Mouse (Mus musculus): ENCODE measurements around the gene Tmem82. TPM values are rescaled to one million over a fixed set of nuclear protein-coding genes. Genes with fewer than 3 reads are reported as not detected.

The Tmem82 gene
- polyA plus RNA-seq, 1 experiment from 2014 or later, result 3.3 TPM

DNA sequence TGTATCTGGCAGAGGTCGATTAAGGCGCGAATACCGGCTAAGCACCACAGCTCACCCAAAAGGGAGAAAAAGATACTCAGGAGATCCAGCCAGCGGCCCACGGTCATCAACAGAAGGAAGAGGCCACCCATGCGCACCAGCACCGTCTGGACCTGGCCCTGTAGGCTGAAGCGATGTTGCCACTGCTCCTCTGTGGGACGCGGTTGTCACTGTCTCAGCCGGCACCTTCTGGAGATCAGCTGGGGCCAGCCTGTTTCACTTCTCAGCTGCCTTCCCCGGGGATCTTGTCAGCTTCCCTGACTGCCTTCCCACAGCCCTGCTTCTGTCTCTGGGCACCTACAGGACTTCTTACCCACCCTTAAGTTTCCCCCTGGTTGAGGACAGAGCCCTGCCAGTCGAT lies 3.5 kb downstream of the Tmem82 start:
- Histone ChIP-seq H3K4me3 (ENCODE audit: low read depth, low read length) (no peak overlapping the region), H3K9me3 (ENCODE audit: control insufficient read depth, low read length) (no peaks in the 10 kb centered on the region), H3K27me3 (replicated peaks; ENCODE audit: control insufficient read depth, insufficient read depth, low read length) (no peaks in the 10 kb centered on the region), H3K27ac (ENCODE audit: low read depth, low read length) (no peak overlapping the region), H3K4me2 (no peak overlapping the region), H3K36me3 (ENCODE audit: control insufficient read depth, insufficient read depth, low read length) (no peaks in the 10 kb centered on the region), H3K9ac (ENCODE audit: low read depth, low read length) (no peak overlapping the region), H3K4me1 (replicated peaks; ENCODE audit: control insufficient read depth, insufficient read depth, low read length) (peaks cover 11% of the 10 kb centered on the region; the same call in 1 of the 2 replicates)
- DNase-seq (ENCODE audit: low spot score), result no peak
- ATAC-seq (replicated peaks; ENCODE audit: low FRiP score), result no peak
- WGBS, result 82% methylated on average over 14 of the region's 14 CpGs

DNA sequence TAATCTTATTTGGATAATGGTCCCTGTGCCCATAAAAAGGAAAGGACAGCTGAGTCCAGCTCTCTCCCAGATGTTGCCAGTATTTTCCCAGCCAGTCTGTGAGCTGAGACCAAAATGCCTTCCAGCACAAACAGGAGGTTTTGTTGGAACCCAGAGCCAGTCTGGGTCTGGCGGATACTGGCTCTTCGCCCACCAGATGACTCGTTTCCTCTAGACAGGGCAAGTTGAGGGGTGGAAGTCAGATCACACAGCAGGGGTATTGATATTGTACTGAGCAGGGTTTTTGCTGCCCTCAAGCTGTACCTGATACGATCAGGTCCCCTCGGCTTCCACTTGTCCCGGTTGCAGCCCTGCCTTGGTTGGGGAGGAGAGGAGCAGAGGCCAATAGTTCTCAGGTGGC lies 8.9 kb downstream of the Tmem82 start:
- no peaks in the 10 kb centered on the region for H3K4me1 ChIP-seq (replicated peaks; ENCODE audit: control insufficient read depth, insufficient read depth, low read length)
- no peak overlapping the region for H3K4me3 ChIP-seq (ENCODE audit: low read depth, low read length)
- no peak overlapping the region for H3K27ac ChIP-seq (ENCODE audit: low read depth, low read length)
- ATAC-seq (replicated peaks; ENCODE audit: low FRiP score), result no peak
- DNase-seq (ENCODE audit: low spot score), result no peak
- no peaks in the 10 kb centered on the region for H3K9me3 ChIP-seq (ENCODE audit: control insufficient read depth, low read length)
- H3K4me2 ChIP-seq, result no peak overlapping the region
- no peak overlapping the region for H3K9ac ChIP-seq (ENCODE audit: low read depth, low read length)
- H3K27me3 ChIP-seq (replicated peaks; ENCODE audit: control insufficient read depth, insufficient read depth, low read length), result no peaks in the 10 kb centered on the region
- WGBS, result 76% methylated on average over 6 of the region's 6 CpGs
- H3K36me3 ChIP-seq (ENCODE audit: control insufficient read depth, insufficient read depth, low read length), result no peaks in the 10 kb centered on the region

DNA sequence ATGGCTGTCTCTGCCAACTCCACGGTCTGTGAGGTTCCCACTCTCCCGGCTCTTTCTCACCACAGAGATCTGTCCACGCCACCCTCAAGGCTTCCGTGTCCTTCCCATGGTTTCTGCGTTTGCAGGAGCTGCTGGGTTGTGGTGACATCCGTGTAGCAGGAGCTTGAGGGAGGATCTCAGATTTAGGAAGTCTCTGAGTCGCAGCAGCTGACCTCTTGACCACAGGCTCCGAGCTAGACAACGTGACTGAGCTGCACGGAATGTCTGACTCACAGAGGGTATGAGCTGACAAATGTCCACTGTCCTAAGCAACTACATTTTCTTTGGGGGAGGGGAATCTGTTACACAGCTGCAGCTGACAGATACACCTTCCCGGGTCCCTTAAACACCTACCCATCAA lies 12.6 kb downstream of the Tmem82 start, which contains the start of gene Fblim1:
Gene Fblim1 (minus strand): TSS at position 236 of the 400 bp plus-strand sequence.
- Histone ChIP-seq H3K4me2 (no peak within 1 kb of the TSS), H3K4me3 (ENCODE audit: low read depth, low read length) (no peak within 1 kb of the TSS), H3K9me3 (ENCODE audit: control insufficient read depth, low read length) (no peaks in the 10 kb centered on the region), H3K27me3 (replicated peaks; ENCODE audit: control insufficient read depth, insufficient read depth, low read length) (no peaks in the 10 kb centered on the region; the same call in 1 of the 2 replicates), H3K36me3 (ENCODE audit: control insufficient read depth, insufficient read depth, low read length) (no peaks in the 10 kb centered on the region), H3K4me1 (replicated peaks; ENCODE audit: control insufficient read depth, insufficient read depth, low read length) (0 out of 2 replicates have a peak, but pooled peaks cover 4% of the 10 kb centered on the region), H3K9ac (ENCODE audit: low read depth, low read length) (no peak within 1 kb of the TSS), H3K27ac (ENCODE audit: low read depth, low read length) (no peak within 1 kb of the TSS)
- WGBS, result 62% methylated on average over 11 of the region's 11 CpGs
- ATAC-seq (replicated peaks; ENCODE audit: low FRiP score) (no peak), DNase-seq (ENCODE audit: low spot score) (no peak)

DNA sequence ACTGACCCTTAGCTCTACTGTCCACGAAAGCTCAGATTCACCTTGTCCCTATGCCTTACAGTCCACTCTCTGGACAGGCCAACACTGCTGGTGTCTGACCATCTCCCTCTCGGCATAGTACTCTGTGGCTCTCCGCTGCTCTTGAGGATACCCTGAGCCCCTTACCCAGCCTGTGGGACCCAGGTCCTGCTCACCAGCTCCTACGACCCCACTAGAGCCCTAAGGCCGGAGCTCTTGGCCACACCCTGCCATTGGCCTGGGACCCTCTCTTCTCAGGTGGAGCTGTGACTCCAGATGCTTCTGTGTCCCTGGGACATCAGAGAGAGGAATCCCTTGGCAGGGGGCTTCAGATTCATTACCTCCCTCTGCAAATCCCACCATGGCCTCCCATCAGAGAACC lies 13.0 kb downstream of the Tmem82 start:
- Histone ChIP-seq H3K36me3 (ENCODE audit: control insufficient read depth, insufficient read depth, low read length) (no peaks in the 10 kb centered on the region), H3K9me3 (ENCODE audit: control insufficient read depth, low read length) (no peaks in the 10 kb centered on the region), H3K4me1 (replicated peaks; ENCODE audit: control insufficient read depth, insufficient read depth, low read length) (0 out of 2 replicates have a peak, but pooled peaks cover 4% of the 10 kb centered on the region), H3K27ac (ENCODE audit: low read depth, low read length) (no peak overlapping the region), H3K27me3 (replicated peaks; ENCODE audit: control insufficient read depth, insufficient read depth, low read length) (peaks cover 4% of the 10 kb centered on the region), H3K9ac (ENCODE audit: low read depth, low read length) (no peak overlapping the region), H3K4me3 (ENCODE audit: low read depth, low read length) (no peak overlapping the region), H3K4me2 (no peak overlapping the region)
- ATAC-seq (replicated peaks; ENCODE audit: low FRiP score) (no peak), DNase-seq (ENCODE audit: low spot score) (no peak)
- WGBS, result 85% methylated on average over 5 of the region's 5 CpGs

DNA sequence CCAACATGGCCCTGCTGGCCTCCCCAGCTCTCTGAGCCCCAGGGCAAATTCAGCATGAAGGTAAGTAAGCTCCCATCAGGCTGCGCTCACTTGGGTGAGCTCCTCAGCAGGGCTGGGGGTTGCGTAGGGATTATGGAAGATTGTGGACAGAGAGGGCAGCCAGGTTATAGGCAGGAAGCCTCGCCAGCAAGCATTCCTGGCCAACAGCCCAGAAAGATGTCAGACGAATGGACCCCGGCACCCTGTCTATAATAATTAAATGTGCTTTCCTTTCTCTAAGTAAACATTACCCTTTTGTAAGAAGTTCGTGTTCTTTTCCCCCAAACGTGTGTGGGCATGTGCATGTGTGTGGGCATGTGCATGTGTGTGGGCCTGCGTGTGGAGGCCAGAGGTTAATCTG lies 13.9 kb downstream of the Tmem82 start:
- 73% methylated on average over 8 of the region's 8 CpGs for WGBS
- DNase-seq (ENCODE audit: low spot score) (no peak), ATAC-seq (replicated peaks; ENCODE audit: low FRiP score) (no peak)
- H3K4me3 ChIP-seq (ENCODE audit: low read depth, low read length), result no peak overlapping the region
- no peaks in the 10 kb centered on the region for H3K36me3 ChIP-seq (ENCODE audit: control insufficient read depth, insufficient read depth, low read length)
- H3K9me3 ChIP-seq (ENCODE audit: control insufficient read depth, low read length), result no peaks in the 10 kb centered on the region
- H3K27ac ChIP-seq (ENCODE audit: low read depth, low read length), result no peak overlapping the region
- no peak overlapping the region for H3K4me2 ChIP-seq
- no peak overlapping the region for H3K9ac ChIP-seq (ENCODE audit: low read depth, low read length)
- H3K4me1 ChIP-seq (replicated peaks; ENCODE audit: control insufficient read depth, insufficient read depth, low read length), result peaks cover 4% of the 10 kb centered on the region; the same call in 1 of the 2 replicates
- H3K27me3 ChIP-seq (replicated peaks; ENCODE audit: control insufficient read depth, insufficient read depth, low read length), result peaks cover 14% of the 10 kb centered on the region

DNA sequence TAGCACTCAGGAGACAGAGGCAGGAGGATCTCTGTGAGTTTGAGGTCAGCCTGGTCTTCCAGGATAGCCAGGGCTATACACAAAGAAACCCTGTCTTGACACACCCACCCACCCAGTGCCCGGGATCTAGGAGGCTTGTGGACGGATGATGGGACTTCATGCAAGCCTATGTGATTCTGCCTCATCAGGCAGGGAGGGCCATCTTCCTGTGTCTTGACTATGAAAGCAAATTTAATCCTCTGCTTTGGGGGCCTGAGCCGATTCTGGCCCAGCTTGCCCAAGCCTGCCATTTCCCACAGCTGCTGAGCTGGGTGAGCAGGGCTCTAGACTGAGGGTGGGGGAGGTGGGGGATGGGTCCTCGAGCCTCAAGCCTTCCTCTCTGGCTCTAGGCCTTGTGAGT lies 14.5 kb downstream of the Tmem82 start:
- H3K27ac ChIP-seq (ENCODE audit: low read depth, low read length), result no peak overlapping the region
- peaks cover 19% of the 10 kb centered on the region for H3K27me3 ChIP-seq (replicated peaks; ENCODE audit: control insufficient read depth, insufficient read depth, low read length)

DNA sequence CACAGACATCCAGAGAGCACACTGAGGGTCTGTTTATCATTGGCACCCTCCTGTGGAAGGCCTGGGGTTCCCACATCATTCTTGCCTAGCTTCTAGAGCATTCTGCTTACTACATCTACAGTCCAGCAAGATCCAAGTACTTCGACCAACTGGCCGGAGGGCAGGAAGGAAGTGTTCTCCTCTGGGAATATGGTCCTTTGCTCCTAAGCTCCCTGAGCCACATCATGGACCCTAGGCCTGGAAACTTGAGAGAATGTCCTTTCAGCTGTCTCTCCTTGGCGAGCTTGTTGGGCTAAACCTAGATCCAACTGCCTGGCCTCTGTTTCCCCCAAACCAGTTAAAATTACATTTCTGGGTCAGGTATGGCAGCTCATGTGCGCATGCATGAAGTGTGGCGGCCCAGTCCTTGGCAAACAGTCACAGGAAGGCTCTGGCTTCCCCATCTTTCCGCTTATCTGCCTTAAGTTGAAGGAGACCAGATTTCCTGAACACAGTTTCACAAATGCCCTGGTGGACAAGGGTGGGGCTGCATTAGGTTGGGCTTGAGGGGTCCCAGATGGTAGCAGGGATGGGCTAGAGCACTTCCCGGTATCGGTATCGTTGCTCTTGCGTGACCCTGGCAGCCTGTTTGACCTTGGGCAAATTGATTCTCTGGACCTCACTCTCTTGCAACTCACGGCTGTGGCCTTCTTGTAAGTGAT lies 15.8 kb downstream of the Tmem82 start:
- Histone ChIP-seq H3K36me3 (ENCODE audit: control insufficient read depth, insufficient read depth, low read length) (no peaks in the 10 kb centered on the region), H3K9ac (ENCODE audit: low read depth, low read length) (no peak overlapping the region), H3K9me3 (ENCODE audit: control insufficient read depth, low read length) (no peaks in the 10 kb centered on the region), H3K27ac (ENCODE audit: low read depth, low read length) (no peak overlapping the region), H3K4me3 (ENCODE audit: low read depth, low read length) (no peak overlapping the region), H3K4me2 (no peak overlapping the region), H3K4me1 (replicated peaks; ENCODE audit: control insufficient read depth, insufficient read depth, low read length) (peaks cover 9% of the 10 kb centered on the region; the same call in 1 of the 2 replicates), H3K27me3 (replicated peaks; ENCODE audit: control insufficient read depth, insufficient read depth, low read length) (peaks cover 29% of the 10 kb centered on the region)
- no peak for ATAC-seq (replicated peaks; ENCODE audit: low FRiP score)
- DNase-seq (ENCODE audit: low spot score), result no peak
- WGBS, result 61% methylated on average over 11 of the region's 11 CpGs

More for the DNA sequence above, 14.5 kb downstream of the Tmem82 start:
- no peak for ATAC-seq (replicated peaks; ENCODE audit: low FRiP score)
- no peak overlapping the region for H3K4me2 ChIP-seq
- no peak for DNase-seq (ENCODE audit: low spot score)
- no peak overlapping the region for H3K9ac ChIP-seq (ENCODE audit: low read depth, low read length)
- no peaks in the 10 kb centered on the region for H3K9me3 ChIP-seq (ENCODE audit: control insufficient read depth, low read length)
- no peaks in the 10 kb centered on the region for H3K36me3 ChIP-seq (ENCODE audit: control insufficient read depth, insufficient read depth, low read length)
- 74% methylated on average over 4 of the region's 4 CpGs for WGBS
- peaks cover 4% of the 10 kb centered on the region; the same call in 1 of the 2 replicates for H3K4me1 ChIP-seq (replicated peaks; ENCODE audit: control insufficient read depth, insufficient read depth, low read length)
- no peak overlapping the region for H3K4me3 ChIP-seq (ENCODE audit: low read depth, low read length)

DNA sequence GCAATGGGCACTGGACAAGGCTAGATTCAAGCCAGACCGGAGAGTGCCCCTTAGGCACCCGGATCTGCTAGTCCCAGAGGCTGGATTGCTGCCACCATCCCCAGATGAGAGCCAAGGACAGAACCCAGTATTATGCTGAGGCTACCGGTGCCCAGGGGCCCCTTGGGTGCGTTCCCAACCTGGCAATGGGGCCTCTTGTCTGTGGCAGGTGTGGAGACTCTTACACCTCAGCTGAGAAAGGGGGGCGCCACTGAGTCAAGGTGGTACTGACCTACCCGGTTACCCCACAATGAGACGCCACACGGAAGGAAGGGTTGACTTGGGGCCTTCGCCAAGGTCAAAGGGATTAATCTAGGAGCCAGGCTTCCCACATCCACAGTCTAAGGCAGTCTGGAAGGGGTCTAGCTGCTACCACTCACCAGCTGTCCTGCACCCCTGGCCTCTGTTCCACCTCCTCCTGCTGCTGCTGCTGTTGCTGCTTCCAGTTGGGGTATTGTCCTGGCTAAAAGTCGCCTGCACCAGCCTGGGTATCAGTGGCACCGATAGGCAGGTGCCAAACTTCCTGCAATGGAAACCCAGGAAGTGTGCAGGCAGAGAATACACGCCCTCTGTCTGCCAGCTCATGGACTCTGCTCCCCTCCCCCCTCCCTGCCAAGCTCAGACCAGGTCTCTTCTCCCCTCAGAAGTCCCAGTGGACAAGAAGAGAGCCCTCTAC lies 17.1 kb downstream of the Tmem82 start:
- ATAC-seq (replicated peaks; ENCODE audit: low FRiP score), result no peak
- no peaks in the 10 kb centered on the region for H3K36me3 ChIP-seq (ENCODE audit: control insufficient read depth, insufficient read depth, low read length)
- H3K9me3 ChIP-seq (ENCODE audit: control insufficient read depth, low read length), result no peaks in the 10 kb centered on the region
- H3K9ac ChIP-seq (ENCODE audit: low read depth, low read length), result no peak overlapping the region
- peaks cover 33% of the 10 kb centered on the region for H3K27me3 ChIP-seq (replicated peaks; ENCODE audit: control insufficient read depth, insufficient read depth, low read length)
- H3K27ac ChIP-seq (ENCODE audit: low read depth, low read length), result no peak overlapping the region
- 70% methylated on average over 12 of the region's 12 CpGs for WGBS
- DNase-seq (ENCODE audit: low spot score), result no peak
- H3K4me1 ChIP-seq (replicated peaks; ENCODE audit: control insufficient read depth, insufficient read depth, low read length), result peaks cover 9% of the 10 kb centered on the region; the same call in 1 of the 2 replicates
- H3K4me3 ChIP-seq (ENCODE audit: low read depth, low read length), result no peak overlapping the region
- H3K4me2 ChIP-seq, result no peak overlapping the region
